Comparison of ENCODE assay signal across 8 mouse cellular contexts in genomic region chr5:13628606-13629311, GRCm38 (mm10).
DNase-seq lines count a peak whose midpoint lies in the region; ATAC-seq lines count a peak whose summit lies in the region.

No protein-coding gene starts in this region.

- peak overlapping the region; percentile 31 for H3K4me3 ChIP-seq in hindbrain, embryonic 14.5 days (replicated peaks; ENCODE audit: low read length)

- peak overlapping the region; percentile 52 for H3K9ac ChIP-seq in hindbrain, embryonic 14.5 days

- 12% methylated on average over 24 of the region's 24 CpGs for WGBS in hindbrain, embryonic 14.5 days

- peak overlapping the region; percentile 59 for H3K4me2 ChIP-seq in hindbrain, embryonic 14.5 days (replicated peaks)

- H3K27me3 ChIP-seq in hindbrain, embryonic 14.5 days (ENCODE audit: control insufficient read depth, insufficient read depth, low read length): no peaks in the 10 kb centered on the region

- peak; percentile 85 for ATAC-seq in hindbrain, embryonic 14.5 days (ENCODE audit: low FRiP score)

- H3K27ac ChIP-seq in hindbrain, embryonic 14.5 days: peak overlapping the region; percentile 66

- H3K36me3 ChIP-seq in hindbrain, embryonic 14.5 days (replicated peaks; ENCODE audit: control insufficient read depth, insufficient read depth): no peaks in the 10 kb centered on the region

- peak; percentile 53 for DNase-seq in WW6 (ENCODE audit: low read depth, low spot score)
- peak; percentile 78 to 84 for DNase-seq in cerebellum, postnatal 36 days
- peak; percentile 85 to 88 for DNase-seq in frontal cortex, postnatal 36 days (ENCODE audit: low spot score in 2 of 2)
- peak; percentile 94 for DNase-seq in hindbrain, embryonic 14.5 days (ENCODE audit: low spot score)
- DNase-seq in layer of hippocampus, postnatal 25 days (ENCODE audit: extremely low spot score in 1 of 2, low spot score in 1 of 2): peak; percentile 62 to 88
- peak; percentile 72 for DNase-seq in lung, postnatal 25 days (ENCODE audit: low spot score)
- DNase-seq in right cerebral cortex, adult 18-20 months: peak; percentile 74
- peak; percentile 61 to 74 for DNase-seq in urinary bladder, postnatal 36 days (ENCODE audit: low spot score in 2 of 2)

- H3K9me3 ChIP-seq in hindbrain, embryonic 14.5 days (ENCODE audit: control insufficient read depth, low read length): no peaks in the 10 kb centered on the region

- peaks cover 4% of the 10 kb centered on the region; the same call in 1 of the 2 replicates for H3K4me1 ChIP-seq in hindbrain, embryonic 14.5 days (replicated peaks; ENCODE audit: control insufficient read depth, insufficient read depth, low read length)

Comparison
In these comparisons a context has a peak if more than half of its experiments do, and no peak if none do; other contexts are left out.
1. Peak in every context shown above with its lines: DNase-seq, ATAC-seq, H3K4me3 ChIP-seq and H3K27ac ChIP-seq.